Mouse (Mus musculus): Measurements from ENCODE around the gene Nrap.

Gene Nrap

DNA sequence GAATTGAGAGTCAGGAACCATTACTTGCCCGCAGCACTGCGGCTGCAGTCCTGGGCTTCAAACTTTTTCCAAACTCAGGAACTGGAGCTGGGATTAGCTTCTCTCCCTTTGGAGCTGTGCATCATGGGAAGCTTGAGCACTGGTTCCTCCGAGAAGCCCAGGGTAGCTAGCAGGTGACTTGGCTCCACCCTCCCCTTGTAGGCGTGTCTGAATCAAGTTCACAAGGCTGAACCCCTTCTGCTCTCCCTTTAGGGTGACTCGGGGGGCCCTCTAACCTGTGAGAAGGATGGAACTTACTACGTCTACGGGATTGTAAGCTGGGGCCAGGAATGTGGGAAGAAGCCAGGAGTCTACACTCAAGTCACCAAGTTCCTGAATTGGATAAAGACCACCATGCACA is 70.6 kb downstream of the Nrap start:
- TF ChIP-seq GATA4 (IDR thresholded peaks at IDR 0.05; ENCODE audit: insufficient replicate concordance, low read length): no peak

GRCm38 (mm10) chr19:56316531-56316930 is 73.3 kb downstream of the Nrap start:
- no peak for TF ChIP-seq GATA4 (IDR thresholded peaks at IDR 0.05; ENCODE audit: insufficient replicate concordance, low read length)

- TF ChIP-seq GATA4 (IDR thresholded peaks at IDR 0.05; ENCODE audit: insufficient replicate concordance, low read length): no peak
Measured at GRCm38 (mm10) chr19:56300835-56301234, 89.0 kb downstream of the Nrap start.

- TF ChIP-seq GATA4 (IDR thresholded peaks at IDR 0.05; ENCODE audit: insufficient replicate concordance, low read length): no peak
Measured at GRCm38 (mm10) chr19:56297264-56297663, 92.6 kb downstream of the Nrap start.

DNA sequence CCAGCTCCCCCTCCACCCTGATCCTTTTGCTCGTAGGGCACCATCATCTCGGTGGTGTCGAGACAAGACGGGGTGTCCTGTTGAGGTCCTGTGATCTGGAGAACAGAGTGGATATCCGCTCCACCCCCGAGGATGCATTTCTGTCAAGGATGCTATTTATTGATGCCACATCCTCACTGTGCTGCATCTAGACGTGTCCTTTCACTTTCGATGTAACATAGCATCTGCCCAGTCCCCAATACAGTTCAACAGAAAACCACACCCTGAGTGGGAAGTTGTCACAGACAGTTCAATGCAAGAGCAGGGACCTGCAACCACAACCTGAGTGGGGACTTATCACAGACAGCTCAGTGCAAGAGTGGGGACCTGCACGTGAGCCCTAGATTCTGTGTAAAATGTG is 93.2 kb downstream of the Nrap start:
- TF ChIP-seq GATA4 (IDR thresholded peaks at IDR 0.05; ENCODE audit: insufficient replicate concordance, low read length): no peak

GRCm38 (mm10) chr19:56294654-56295399 is 95.0 kb downstream of the Nrap start:
- TF ChIP-seq GATA4 (IDR thresholded peaks at IDR 0.05; ENCODE audit: insufficient replicate concordance, low read length): no peak

DNA sequence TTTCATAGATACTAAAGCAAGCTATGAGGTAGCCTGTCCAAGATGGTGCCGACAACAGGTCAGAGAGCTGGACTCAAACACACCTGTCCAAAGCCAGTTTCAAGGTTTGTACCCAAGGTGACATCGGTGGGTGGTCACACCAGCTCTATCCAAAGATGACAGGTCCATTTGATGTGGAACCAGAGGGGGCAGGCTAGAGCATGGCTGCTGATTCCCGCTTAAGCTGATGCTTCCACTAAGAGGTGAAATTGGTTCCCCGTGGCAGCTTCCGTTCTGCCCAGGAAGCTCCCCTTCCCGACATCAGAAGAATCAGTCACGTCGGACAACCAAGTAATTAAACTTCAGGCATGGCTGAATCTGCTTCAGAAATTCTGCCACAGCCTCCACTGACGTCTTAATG is 97.5 kb downstream of the Nrap start:
- TF ChIP-seq GATA4 (IDR thresholded peaks at IDR 0.05; ENCODE audit: insufficient replicate concordance, low read length): no peak

GRCm38 (mm10) chr19:56291898-56292297 is 97.9 kb downstream of the Nrap start:
- TF ChIP-seq GATA4 (IDR thresholded peaks at IDR 0.05; ENCODE audit: insufficient replicate concordance, low read length): no peak

GRCm38 (mm10) chr19:56289642-56290041 is 100.2 kb downstream of the Nrap start:
- TF ChIP-seq GATA4 (IDR thresholded peaks at IDR 0.05; ENCODE audit: insufficient replicate concordance, low read length): no peak

GRCm38 (mm10) chr19:56288436-56288835 is 101.4 kb downstream of the Nrap start:
- TF ChIP-seq GATA4 (IDR thresholded peaks at IDR 0.05; ENCODE audit: insufficient replicate concordance, low read length): no peak

GRCm38 (mm10) chr19:56287580-56288367 is 102.1 kb downstream of the Nrap start:
- no peak for TF ChIP-seq GATA4 (IDR thresholded peaks at IDR 0.05; ENCODE audit: insufficient replicate concordance, low read length)

- TF ChIP-seq GATA4 (IDR thresholded peaks at IDR 0.05; ENCODE audit: insufficient replicate concordance, low read length): no peak
Measured at GRCm38 (mm10) chr19:56286866-56287265, 103.0 kb downstream of the Nrap start, which contains the start of gene Habp2. Gene Habp2 (plus strand): TSS chr19:56287137.

DNA sequence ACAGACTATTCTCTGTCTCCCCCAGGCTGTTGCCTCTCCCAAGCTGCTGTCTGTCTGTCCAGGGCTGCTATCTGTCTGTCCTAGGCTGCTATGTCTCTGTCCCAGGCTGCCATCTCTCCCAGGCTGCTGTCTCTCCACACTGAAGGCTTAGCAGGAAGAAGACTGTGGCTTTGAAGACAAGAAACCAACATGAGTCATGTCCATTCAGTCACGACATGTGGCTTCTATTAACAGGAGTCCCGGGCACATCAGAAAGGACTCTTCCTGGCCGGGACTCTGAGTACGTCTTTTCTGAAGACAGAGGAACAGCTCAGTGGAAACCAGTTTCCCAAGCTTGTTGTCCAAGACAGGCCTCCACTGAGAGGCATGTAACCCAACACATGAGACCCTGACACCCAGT is 104.6 kb downstream of the Nrap start:
- TF ChIP-seq GATA4 (IDR thresholded peaks at IDR 0.05; ENCODE audit: insufficient replicate concordance, low read length): no peak

DNA sequence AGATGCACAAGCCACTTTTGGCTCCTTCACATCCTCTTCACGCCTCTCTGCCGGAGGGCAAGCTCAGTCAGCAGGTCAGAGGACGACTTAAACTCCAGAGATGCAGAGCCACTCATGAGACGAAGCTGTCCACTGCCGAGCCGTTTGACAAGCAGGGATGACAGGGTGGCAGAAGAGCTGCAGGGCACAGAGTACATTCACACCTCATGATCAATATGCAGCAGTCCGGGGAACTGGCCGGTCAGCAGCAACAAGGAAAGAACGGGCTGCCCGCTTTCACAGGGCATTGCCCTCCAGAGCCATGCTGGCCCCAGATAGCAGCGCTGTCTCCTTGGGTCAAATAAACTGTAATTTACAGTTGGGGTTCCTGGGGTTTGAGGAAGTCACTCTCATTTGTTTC is 111.5 kb downstream of the Nrap start:
- peak; percentile 15; the same call in 1 of the 2 replicates for TF ChIP-seq GATA4 (IDR thresholded peaks at IDR 0.05; ENCODE audit: insufficient replicate concordance, low read length)

- no peak for TF ChIP-seq GATA4 (IDR thresholded peaks at IDR 0.05; ENCODE audit: insufficient replicate concordance, low read length)
Measured at GRCm38 (mm10) chr19:56277951-56278350, 111.9 kb downstream of the Nrap start.

DNA sequence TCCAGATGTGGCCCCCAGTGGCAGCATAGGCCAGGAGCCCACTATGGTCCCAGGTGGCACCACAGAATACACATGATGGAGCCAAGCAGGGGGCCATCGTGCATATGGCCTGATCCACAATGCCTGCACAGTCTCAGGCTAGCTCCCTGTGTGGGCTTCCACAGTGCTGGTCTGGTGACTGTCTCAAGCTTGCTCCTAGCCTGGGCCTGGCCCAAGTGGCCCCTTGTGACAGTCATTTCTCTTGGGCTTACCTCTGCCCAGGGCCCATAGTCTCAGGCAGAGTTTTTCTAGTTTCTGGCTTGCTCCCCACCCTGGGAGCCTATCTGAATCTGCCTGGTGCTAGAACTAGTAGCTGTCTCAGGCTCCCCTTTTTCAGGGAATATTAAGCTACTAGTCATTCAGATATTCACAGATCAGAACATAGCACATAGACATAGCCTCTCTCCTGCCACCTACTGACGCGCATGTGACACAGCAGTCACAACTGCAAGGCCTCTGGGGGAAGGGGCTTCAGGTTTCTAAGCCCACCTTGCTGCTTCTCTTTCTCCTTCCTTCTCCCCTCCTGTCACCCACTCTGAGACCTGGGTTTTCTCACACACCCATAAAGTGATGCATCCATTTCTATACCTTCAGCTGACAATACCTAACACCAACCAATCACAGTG is 112.6 kb downstream of the Nrap start:
- TF ChIP-seq GATA4 (IDR thresholded peaks at IDR 0.05; ENCODE audit: insufficient replicate concordance, low read length): no peak
